Mouse (Mus musculus): ENCODE data around the gene Ccr7. TPM values are rescaled to one million over a fixed set of nuclear protein-coding genes. Genes with fewer than 3 reads are reported as not detected.

Gene Ccr7
- total RNA-seq, 2 experiments from 2014 or later: 0.14 to 0.23 TPM

DNA sequence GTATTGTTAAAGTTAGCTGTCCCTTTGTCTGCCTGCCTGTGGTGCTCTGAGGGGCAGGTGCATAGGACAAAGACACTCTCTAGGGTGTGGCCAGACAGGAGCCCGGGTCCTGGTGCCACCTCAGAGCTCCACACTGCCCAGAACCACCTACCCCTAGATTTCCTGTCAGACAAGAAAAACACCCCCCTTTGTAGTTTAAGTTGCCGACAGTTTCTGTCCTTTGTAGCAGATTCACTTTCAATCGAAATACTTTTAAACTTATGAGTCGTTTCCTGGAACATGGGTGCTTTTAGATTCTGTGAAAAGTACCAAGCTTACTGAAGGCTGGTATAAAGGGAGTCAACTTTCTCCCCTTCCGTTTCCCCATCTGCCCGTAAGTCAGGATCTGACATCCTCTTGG lies 38.9 kb downstream of the Ccr7 start:
- DNase-seq: no peak

DNA sequence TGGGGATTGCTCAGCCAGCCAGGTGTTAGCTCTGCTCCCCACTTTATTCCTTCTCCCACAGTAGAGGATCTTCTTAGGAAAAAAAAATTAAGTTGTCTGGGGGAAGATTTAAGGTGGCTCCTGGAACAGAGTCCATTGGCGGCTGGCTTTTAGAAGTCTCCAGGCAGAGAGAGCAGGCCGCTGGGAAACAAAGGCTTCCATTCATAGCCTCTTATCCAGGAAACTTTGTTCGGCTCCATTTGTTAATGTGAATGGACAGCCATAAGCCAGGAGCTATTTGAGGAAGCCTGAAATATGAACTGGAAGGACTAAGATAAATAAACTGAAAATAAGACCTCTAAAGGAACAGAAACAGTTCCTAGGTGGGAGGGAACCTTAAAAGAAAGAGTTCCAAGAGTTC lies 41.8 kb downstream of the Ccr7 start:
- no peak for DNase-seq

DNA sequence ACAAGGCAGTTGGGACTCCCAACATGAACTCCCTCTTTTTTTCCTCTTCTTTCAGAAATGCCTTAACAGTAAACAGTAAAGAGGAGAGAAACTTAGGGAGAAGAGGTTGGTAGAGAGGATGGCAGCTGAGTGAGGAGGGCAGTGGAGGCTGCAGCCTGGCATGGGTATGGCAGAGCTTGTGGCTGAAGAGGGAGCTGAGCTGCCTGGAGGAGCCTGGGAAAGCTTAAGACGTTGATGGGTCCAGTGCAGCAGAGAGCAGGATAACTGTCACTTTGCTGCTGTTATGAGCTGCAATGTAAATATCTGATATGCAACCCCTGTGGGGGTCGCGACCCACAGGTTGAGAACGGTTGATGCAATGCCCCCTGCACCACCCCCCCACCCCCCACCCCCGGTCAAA lies 42.2 kb downstream of the Ccr7 start:
- DNase-seq: no peak

DNA sequence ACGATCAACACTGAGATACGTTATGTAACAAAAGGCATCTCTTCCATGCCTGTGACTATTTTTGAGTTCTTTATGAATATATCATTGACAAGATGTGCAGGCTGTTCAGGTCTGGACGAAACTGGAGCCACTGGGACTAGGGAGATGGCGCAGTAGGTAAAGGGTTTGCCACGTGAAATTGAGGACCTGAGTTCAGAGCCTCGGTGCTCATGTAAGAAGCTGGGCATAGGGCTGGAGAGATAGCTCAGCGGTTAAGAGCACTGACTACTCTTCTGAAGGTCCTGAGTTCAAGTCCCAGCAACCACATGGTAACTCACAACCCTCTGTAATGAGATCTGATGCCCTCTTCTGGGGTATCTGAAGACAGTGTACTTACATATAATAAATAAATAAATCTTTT lies 43.2 kb downstream of the Ccr7 start:
- no peak for DNase-seq

DNA sequence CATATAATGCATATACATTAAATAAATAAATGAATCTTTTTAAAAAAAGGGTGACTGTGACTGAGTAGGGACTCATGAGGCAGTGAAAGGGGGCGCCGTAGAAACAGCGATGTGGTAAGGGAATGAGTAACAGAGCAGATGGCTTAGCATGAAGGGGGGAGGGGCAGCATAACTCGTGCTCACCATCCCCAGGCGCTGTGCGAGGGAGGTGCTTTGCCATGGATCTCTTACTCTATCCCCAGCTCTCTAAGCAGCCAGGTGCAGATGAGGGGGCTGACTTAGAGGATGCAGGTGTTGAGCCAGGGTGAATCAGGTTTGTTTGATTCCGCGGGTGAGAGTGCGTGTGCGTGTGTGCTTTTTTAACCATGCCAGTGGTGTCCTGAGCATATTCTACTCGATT lies 43.7 kb downstream of the Ccr7 start:
- no peak for DNase-seq

DNA sequence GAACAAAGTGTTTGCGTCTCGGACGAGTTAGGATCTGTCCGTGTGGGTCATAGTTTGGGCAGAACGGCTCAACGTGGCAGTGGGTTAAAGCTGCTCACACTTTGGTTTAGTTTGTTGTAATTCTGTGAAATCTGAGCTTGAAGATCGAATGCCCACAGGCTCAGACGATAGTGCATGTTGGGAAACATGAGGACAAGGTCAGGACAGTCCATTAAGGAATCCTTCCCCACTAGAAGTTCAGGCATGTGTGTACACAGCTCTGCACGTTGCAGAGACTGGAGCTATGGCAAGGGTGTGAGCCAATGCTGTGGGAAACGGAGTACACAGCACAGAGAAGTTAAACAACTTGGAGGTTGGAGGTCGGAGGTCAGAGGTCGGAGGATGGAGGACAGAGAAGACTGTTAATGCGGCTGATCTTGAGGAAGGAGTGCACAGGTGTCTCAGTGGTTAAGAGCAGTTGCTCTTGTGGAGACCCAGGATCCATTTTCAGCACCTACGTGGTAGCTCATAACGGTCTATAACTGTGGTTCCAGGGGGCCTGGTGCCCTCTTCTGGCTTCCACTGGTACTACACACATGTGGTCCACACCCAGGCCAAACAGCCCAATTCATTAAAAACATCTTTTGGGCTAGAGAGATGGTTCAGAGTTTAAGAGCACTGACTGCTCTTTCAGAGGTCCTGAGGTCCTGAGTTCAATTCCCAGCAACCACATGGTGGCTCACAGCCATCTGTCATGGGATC lies 44.3 kb downstream of the Ccr7 start:
- DNase-seq: no peak

DNA sequence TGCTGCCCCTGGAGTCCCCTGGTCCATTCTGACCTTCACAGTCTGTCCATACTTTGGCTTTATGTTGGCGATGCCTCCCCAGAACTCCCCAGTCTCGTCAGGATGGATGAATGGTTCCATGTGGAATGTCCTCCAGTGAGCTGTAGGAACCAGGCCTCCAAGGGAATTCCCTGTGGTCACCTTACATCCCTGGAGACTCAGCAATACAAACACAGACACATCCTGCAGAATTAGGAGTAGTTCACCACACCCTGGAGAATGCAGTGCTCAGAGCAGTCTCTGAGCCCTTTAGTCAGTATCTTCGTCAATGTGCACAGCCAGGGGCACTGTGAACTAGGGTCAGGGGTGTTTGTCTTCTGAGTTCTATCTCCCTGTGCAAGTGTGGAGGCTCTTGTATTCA lies 46.6 kb downstream of the Ccr7 start:
- DNase-seq: no peak

DNA sequence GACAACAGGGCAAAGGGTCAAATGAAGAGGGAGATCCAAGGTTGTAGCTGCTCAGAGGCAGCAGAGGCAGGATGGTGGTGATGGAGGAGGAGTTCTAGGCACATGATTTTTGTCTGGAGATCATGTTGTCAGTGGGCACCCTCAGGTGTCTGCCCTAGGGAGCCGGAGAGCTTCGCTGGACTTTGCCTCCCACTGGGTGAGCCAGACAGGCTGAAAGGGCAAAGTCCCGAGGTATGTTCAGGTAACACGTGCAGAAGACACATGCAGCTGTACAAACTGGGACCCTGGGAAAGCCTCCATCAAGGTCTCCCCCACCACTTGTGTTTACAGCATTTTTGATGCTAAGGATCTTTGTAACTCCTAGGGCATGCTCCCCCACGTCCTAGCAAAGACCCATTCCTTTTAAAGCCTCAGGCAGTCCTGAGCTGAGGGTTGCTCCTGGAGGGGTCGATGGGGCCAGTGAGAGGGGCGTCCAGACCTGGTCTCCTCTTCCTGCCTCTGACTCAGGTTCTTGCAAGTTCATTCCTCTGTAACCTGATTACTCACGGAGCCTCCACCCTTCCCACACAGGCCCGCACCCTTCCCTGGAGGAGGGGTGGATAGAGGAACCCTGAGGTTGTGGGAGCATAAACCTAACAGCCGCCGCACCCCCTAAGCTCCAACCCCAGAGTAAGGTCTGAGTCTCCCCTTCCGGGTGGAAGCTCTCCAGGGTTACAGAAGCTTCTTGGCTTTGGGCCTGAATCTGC lies 48.7 kb downstream of the Ccr7 start:
- DNase-seq: no peak

DNA sequence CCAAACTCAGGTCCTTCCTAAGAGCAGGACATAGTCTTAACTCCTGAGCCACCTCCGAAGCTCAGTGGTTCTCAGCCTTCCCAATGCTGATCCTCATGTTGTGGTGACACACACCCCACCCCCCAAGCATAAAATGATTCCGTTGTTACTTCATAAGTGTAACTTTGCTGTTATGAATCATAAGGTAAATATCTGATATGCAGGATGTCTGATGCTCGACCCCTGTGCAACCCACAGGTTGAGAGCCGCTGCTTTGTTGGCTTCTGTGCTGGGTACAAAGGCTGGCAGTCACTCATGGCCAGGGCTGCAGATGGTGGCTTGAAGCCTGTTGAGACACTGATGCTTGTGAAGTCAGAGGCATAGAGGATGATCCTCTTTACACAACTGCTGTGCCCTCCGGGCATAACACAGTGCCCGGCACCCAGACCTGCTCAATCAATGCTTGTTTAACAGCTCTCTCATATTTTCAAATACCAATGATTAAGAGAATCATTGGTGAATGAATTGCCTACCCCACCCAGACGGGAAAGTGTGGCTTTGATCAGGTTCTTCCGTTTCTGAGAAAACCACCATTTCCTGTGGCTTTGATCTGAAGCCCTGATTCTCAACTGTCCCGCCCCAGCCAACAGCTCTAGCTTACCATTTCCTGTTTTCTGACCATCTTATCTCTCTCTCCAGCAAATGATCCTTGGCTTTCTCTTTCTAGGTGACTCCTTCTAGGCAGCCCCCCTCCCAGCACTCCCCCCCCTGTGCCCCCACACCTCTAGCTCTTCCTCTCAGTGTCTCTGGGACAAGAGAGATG lies 50.1 kb downstream of the Ccr7 start:
- no peak for DNase-seq

DNA sequence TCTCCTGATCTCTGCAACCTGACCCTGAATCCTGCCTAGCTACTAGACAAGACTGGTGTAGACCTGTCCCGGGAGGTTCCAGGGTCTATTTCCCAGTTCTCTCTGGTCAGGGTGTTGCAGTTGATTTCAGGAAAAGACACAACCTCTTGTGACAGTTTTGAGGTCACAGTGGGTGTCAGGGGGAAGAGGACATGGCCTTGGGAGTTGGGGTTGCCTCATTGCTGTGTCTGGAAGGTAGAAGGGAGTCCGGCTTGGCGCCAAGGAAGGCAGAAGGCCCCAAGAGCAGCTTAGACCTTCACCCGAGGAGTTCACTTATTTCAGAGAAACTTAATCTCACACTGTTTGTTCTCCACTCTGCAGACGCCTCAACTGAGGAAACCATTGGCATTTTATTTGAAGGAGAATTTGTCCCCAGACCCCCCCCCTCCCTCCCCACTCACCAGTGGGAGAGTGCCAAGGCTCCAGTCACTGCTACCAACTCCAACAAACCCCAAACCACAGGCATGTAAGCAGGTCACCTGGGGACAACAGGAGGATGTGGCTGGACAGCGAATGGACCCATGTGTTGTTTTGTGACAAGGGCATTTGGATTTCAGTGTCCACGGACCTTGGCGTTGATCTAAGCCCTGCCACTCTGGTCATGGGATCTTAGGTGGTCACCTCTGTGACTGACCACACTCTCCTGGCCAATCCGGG lies 52.2 kb downstream of the Ccr7 start:
- DNase-seq: no peak

DNA sequence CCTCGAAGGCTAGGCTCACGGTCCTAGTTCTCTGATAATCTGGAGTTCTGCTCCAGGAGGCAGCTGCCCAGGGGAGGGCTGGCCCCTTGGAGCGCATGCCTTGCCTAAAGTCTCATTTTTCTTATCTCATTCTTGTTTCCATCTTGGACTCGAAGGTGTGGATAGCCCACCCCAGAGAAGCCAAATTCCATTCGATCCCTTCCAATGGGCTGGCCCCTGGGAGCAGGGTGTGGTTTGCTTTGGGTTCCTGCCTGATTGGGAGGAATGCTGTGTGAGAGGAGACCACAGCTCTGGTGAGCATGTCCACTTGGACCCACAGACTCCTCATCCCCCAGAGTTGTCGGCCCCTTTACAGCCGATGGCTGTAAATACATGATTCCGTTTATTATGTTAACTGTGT lies 53.2 kb downstream of the Ccr7 start:
- no peak for DNase-seq

DNA sequence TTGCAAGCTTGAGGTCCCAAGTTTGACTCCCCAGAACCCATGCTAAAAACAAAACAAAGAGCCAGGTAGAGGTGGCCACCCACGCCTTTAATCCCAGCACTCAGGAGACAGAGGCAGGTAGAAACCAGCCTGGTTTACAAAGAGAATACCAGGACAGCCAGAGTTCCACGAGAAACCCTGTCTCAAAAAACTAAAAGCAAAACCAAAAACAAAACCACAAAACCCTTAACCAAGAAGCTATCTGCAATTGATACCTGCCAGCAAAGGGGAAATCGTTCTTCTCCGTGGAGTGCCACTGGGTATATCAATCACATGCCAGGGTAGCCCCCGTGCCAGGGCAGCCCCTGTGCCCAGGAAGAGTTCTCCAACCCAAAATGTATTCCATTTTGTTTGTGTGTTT lies 54.7 kb downstream of the Ccr7 start:
- DNase-seq: no peak

DNA sequence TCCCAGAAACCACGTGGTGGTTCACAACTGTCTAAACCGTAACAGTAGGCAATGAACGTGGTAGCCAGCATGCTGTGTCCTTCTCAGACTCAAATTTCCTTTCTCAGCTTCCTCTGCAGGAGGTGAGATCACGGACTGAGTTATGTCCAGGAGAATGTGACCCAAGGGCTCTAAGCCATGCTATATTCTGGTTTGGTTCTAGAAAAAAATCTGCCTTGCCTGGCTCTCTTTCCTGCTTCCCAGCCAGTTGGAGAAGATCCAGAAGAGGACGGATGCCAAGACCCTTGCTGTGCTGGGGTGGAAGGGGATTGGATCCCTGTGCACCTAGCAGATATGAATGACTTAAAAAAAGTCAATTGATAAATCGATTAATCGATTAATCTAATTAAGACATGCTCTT lies 55.4 kb downstream of the Ccr7 start:
- DNase-seq: peak; percentile 43

DNA sequence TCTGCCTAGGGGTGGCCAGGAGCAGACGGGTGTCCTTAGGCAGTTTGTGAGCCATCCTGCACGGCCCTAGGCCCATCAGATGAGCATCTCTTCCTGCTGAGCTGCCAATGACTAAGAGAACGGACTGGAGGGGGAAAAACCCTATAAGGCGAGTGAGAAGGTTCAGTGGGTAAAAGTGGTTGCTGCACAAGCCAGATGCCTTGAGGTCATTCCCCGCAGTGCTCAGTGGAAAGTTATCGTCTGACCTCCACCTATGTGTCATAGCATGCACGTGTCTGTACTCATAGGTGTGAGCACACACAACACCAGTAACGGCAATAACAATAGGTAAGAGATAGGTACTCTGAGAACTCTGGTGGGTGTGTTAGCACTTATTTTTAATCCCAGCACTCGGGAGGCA lies 56.0 kb downstream of the Ccr7 start:
- no peak for DNase-seq

DNA sequence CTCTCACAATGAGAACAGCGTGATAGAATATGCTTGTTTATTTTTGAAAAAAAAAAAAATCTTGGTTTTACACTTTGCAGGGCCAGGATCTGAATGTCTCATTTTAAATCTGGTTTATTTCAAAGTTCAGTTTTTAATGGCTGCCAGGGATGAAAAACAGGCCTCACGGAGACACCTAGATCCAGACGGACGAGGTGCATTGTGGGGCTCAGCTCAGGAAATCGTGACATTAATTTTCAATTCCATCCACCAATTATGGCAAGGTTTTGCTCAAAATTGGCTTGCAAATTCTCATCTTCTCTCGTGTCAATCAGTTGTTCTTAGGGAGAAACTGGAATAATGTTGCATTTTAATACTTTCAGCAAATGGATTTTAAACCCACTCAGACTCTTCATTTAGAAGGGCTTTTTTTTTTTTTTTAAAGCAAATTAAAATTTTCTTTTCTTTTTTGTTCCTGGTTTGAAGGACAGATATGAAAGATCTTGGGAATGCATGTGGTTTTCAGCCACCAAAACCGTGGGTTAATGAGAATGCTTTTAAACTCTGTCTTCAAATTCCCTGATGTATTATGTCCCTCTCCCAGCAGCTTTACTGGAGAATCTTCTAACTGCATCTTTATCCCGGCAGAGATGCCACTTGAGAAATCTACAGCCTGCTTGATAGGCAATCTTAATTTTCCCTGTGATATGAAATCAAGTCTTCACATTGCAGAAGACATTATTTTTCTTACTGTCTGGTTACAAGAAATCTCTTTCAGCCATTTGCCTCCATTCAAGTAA lies 57.7 kb downstream of the Ccr7 start:
- no peak for DNase-seq

DNA sequence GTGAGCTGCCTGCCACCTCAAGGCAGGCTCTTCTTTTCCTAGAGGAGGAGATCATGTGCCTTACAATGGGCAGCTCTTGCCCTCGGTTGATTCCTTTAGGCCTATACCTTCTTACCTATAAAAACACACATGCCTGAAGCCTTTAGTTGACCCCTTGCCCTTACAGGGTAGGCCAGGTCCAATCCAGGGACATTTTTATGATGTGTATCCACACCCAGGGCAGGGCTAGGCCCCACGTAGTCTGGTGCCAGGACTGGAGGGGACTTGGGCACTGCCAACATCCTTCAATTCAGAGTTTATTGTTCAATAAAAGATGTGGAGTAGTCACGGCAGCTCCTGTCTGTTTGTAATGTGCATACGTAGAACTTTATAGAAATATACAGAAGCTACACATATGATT lies 58.5 kb downstream of the Ccr7 start:
- DNase-seq: no peak

DNA sequence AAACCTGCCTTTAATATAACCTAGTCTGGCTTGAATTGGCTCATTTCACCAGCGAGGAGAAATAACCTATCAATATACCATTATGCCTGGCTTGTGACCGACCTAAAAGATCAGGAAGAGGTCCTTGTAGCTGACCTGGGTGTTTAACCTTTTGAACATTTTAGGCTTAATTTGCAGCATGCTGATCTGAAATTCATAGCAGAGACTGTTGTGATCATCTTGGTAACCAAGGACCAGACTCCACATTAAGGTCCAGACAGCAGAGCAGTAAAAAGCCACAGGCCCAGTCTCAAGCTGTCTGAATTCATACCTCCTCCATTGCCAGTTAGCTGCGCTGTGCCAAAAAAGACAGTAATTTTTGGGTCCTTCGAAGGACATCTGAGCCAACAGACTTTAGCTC lies 59.1 kb downstream of the Ccr7 start:
- no peak for DNase-seq

DNA sequence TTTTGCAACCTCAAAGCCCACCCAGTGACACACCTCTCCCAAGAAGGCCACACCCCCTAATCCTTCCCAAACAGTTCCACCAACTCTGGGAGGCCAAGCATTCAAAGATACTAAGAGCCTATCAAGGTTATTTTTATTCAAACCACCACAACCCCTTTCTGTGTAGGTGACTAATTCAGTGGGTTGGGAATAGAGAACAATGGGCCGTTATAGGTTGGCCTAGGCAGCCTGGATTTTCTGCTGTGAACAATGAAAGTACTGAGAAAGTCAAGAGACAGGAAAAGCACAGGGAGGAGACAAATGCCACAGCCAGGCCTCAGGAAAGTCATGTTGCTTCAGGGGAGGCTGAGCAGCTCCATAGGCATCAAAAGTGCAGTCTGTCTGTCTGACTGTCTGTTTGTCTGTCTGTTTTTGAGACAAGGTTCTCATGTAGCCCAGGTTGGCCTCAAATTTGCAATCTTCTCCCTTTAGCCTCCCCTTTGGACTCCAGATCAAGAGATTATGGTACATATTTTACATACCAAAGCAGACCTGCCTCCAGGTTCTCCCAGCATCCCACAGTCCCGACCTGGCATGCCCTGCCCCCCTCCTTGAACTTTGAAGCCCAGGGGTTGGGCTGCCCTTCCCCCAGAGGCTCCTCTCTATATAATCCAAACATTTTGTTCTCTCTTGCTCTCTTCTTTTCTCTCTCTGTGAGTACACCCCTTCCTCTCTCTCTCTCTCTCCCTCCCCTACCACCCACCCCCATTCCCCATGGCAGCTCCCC lies 59.8 kb downstream of the Ccr7 start:
- DNase-seq: no peak

All from gastrocnemius, postnatal 10 days (tissue).